Comparison of ENCODE assay signal across 10 mouse cellular contexts in genomic region chr2:21234871-21235648, GRCm38 (mm10). TPM values are rescaled to one million over a fixed set of nuclear protein-coding genes. Genes with fewer than 3 reads are reported as not detected.
DNase-seq lines count a peak whose midpoint lies in the region; ATAC-seq lines count a peak whose summit lies in the region.
"Had no signal": no experiment of that assay in that cellular context is flagged by ENCODE, and none has a peak within 500 bp of the region (broad histone marks: within the 10 kb centered on the region; RNA-seq: fewer than 3 reads in every experiment).

No protein-coding gene starts in this region.

- peak; percentile 85 for ATAC-seq in embryonic facial prominence, embryonic 15.5 days (ENCODE audit: insufficient number of reproducible peaks, low FRiP score, low TSS enrichment, low read depth)
- ATAC-seq: forebrain, postnatal 0 days had no signal

- H3K4me3 ChIP-seq in embryonic facial prominence, embryonic 15.5 days (replicated peaks), result no peak overlapping the region

- DNase-seq in kidney, adult 18-20 months, result peak; percentile 15
- DNase-seq in kidney, postnatal 4 days, result no peak
- peak; percentile 59 for DNase-seq in liver
- DNase-seq in telencephalon, adult 2 months (ENCODE audit: low read depth, low spot score), result peak; percentile 16
- no peak for DNase-seq in spleen, postnatal 4 days (ENCODE audit: low spot score in 2 of 2)
- DNase-seq in retina, embryonic 14.5 days (ENCODE audit: low spot score), result no peak
- DNase-seq in adrenal gland, adult 8-10 months, result no peak
- DNase-seq: forebrain, postnatal 0 days; left cerebral cortex, postnatal 4 days had no signal

- H3K27ac ChIP-seq in embryonic facial prominence, embryonic 15.5 days (replicated peaks), result peak overlapping the region; percentile 65; the same call in 1 of the 2 replicates

- H3K9ac ChIP-seq in embryonic facial prominence, embryonic 15.5 days, result no peak overlapping the region
- H3K9ac ChIP-seq: forebrain, postnatal 0 days had no signal

- H3K27me3 ChIP-seq in embryonic facial prominence, embryonic 15.5 days, result no peaks in the 10 kb centered on the region

- no peaks in the 10 kb centered on the region for H3K9me3 ChIP-seq in embryonic facial prominence, embryonic 15.5 days (replicated peaks)

- no peaks in the 10 kb centered on the region for H3K36me3 ChIP-seq in embryonic facial prominence, embryonic 15.5 days

- H3K4me2 ChIP-seq in embryonic facial prominence, embryonic 15.5 days (replicated peaks), result no peak overlapping the region

- no peaks in the 10 kb centered on the region for H3K4me1 ChIP-seq in embryonic facial prominence, embryonic 15.5 days

- WGBS in embryonic facial prominence, embryonic 15.5 days, result 60% methylated on average over 9 of the region's 9 CpGs

RNA-seq across cellular contexts. Expression of gene Thnsl1, which starts 29.5 kb away (rescaled TPM):
- 6.5 and 7.7 TPM in 2 replicates for polyA plus RNA-seq in embryonic facial prominence, embryonic 15.5 days (2015; fragmentation: Nextera tagmentation; extraction: Ambion mirVana)
- total RNA-seq in adrenal gland, adult 8-10 months (2022), result 10 to 100 TPM in 1 of 4 experiments, 1 to 10 TPM in 3; 8.0 to 11.9 (median 8.7) TPM

RNA-seq across cellular contexts. Expression of gene Enkur, which starts 29.9 kb away (rescaled TPM):
- polyA plus RNA-seq in embryonic facial prominence, embryonic 15.5 days (2015; fragmentation: Nextera tagmentation; extraction: Ambion mirVana), result 4.9 and 10.9 TPM in 2 replicates
- 1 to 10 TPM in 3 of 4 experiments, under 1 TPM in 1; 0.87 to 2.0 (median 1.5) TPM for total RNA-seq in adrenal gland, adult 8-10 months (2022)

Comparison
In these comparisons a context has a peak if more than half of its experiments do, and no peak if none do; other contexts are left out.
1. DNase-seq: peak in kidney, adult 18-20 months (single experiment), liver (single experiment) and telencephalon, adult 2 months (single experiment); none in kidney, postnatal 4 days (0 of 2), spleen, postnatal 4 days (0 of 2), retina, embryonic 14.5 days (single experiment) and adrenal gland, adult 8-10 months (single experiment).